Mouse (Mus musculus): ENCODE data around the gene Osr1. TPM values are rescaled to one million over a fixed set of nuclear protein-coding genes. Genes with fewer than 3 reads are reported as not detected.

Osr1 gene
- polyA plus RNA-seq, 1 experiment from 2014 or later: 0.12 TPM

DNA sequence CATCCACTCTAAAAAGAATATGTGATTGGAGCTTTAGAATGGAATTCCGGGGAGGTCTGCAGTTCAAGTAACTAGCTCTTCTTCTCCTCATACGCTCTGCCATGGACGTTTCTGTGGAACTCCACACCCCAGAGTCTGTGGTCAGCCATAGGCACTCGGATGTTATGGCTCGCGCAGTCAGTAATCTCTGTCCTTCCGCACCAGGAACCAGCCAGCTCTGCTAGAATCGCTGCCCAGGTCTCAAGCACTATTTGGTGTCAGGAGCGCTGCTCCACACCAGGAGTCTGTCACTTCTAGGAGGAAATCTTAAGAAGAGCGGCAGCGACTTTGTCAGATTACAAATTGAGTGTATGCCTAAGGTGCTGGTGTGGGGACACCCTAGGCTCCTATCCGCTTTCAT is 3.8 kb downstream of the Osr1 start:
- ATAC-seq (no peak), DNase-seq (no peak)
- TF ChIP-seq EP300 (IDR thresholded peaks at IDR 0.05; ENCODE audit: low read depth) (no peak), CTCF (IDR thresholded peaks at IDR 0.05; ENCODE audit: low read depth) (no peak)
- Histone ChIP-seq H3K9me3 (ENCODE audit: low read length) (no peaks in the 10 kb centered on the region), H3K27me3 (ENCODE audit: insufficient read depth, low read length) (peaks cover 84% of the 10 kb centered on the region), H3K9ac (replicated peaks) (no peak overlapping the region), H3K4me1 (ENCODE audit: insufficient read depth) (peaks cover 3% of the 10 kb centered on the region; the same call in 1 of the 2 replicates), H3K4me2 (ENCODE audit: low read depth, low read length) (peak overlapping the region; percentile 64), H3K4me3 (ENCODE audit: low read depth, low read length) (0 out of 2 replicates have a peak overlapping the region, but pooled peaks have one; percentile 39), H3K27ac (ENCODE audit: low read depth) (no peak overlapping the region), H3K36me3 (replicated peaks; ENCODE audit: insufficient read depth, low read length) (no peaks in the 10 kb centered on the region)
- 7% methylated on average over 12 of the region's 12 CpGs for WGBS (ENCODE audit: insufficient replicate concordance)

DNA sequence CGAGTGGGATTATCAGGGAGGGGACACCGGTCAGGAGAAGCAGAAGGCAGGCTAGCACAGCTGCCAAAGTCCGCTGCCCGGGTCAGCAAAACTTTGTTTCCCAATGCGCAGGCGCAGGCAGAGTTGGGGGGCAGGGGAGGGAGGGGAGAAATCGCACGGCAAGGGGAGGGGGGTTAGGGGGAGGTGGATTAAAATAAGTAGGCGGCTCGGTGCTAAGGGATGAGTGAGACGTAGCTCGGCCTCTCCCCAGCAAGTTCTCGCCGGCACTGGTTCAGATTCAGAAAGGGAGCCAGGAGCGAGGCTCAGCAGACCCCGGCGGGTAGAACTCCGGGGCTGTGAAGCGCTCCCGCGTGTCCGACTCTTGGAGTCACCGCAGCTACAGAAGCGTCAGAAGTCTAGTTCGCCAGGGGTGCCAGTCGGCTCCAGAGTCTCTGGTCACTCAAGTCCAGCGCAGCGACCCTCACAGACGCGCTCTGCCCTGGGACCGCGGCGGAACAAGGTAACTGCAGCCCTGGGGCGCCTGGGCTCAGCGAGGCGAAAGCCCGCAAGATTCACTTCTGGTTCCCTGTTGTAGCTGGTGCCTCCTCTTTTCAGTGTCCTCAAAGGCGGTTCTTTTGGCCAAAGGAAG is 4.4 kb downstream of the Osr1 start:
- no peak overlapping the region for H3K9ac ChIP-seq (replicated peaks)
- ATAC-seq (no peak), DNase-seq (no peak)
- H3K4me1 ChIP-seq (ENCODE audit: insufficient read depth): peaks cover 3% of the 10 kb centered on the region; the same call in 1 of the 2 replicates
- WGBS (ENCODE audit: insufficient replicate concordance): under 1% methylated on average over 38 of the region's 38 CpGs
- TF ChIP-seq CTCF (IDR thresholded peaks at IDR 0.05; ENCODE audit: low read depth) (0 out of 2 replicates have a peak, but pooled peaks have one; percentile 6), EP300 (IDR thresholded peaks at IDR 0.05; ENCODE audit: low read depth) (no peak)
- H3K9me3 ChIP-seq (ENCODE audit: low read length): no peaks in the 10 kb centered on the region
- H3K27ac ChIP-seq (ENCODE audit: low read depth): no peak overlapping the region
- H3K27me3 ChIP-seq (ENCODE audit: insufficient read depth, low read length): peaks cover 87% of the 10 kb centered on the region
- no peaks in the 10 kb centered on the region for H3K36me3 ChIP-seq (replicated peaks; ENCODE audit: insufficient read depth, low read length)
- peak overlapping the region; percentile 39 for H3K4me3 ChIP-seq (ENCODE audit: low read depth, low read length)
- peak overlapping the region; percentile 64 for H3K4me2 ChIP-seq (ENCODE audit: low read depth, low read length)

DNA sequence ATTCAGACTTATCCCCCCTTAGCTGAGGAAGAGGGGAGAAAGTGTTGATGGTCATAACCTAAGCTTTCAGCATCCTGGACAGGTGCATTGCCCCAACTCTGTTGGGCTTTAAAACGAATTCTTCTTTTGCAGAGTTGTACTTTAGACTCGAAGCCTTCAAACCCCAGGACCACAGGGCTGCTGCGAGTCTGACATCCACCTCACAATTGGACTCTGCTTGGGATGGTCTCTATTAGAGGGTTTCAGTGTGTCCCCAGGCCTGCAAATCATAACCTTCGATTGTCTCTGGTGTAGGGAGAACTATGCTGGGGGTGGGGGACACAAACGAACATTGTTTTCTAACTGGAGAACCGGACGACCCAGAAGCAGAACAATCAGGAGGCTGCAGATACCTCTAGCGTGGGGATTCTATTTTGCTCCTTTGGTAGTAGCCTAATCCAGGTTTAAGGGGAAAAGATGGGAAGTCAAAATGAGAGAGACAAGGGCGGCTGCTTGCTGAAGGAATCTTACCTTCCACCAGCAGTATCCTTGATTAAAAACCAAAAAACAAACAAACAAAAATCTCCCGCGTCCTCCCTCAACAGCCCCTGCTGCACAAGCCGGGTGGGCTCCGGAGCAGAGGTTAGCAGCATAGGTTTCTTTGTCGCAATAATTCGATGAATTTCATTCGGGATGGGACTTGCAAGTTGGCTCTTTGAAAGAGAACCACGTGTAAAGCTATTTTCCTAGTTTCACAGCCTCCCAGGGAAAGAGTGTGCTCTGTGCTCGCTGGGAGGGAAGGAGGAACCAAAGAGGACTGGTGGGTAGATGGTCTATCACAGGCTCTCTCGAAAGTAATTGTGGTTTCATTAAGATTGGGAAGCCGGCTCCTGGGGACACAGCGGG is 5.5 kb downstream of the Osr1 start:
- H3K4me3 ChIP-seq (ENCODE audit: low read depth, low read length): no peak overlapping the region
- H3K36me3 ChIP-seq (replicated peaks; ENCODE audit: insufficient read depth, low read length): no peaks in the 10 kb centered on the region
- no peak overlapping the region for H3K9ac ChIP-seq (replicated peaks)
- 5% methylated on average over 21 of the region's 21 CpGs for WGBS (ENCODE audit: insufficient replicate concordance)
- H3K27me3 ChIP-seq (ENCODE audit: insufficient read depth, low read length): peaks cover 94% of the 10 kb centered on the region
- no peak for ATAC-seq
- peaks cover 3% of the 10 kb centered on the region; the same call in 1 of the 2 replicates for H3K4me1 ChIP-seq (ENCODE audit: insufficient read depth)
- no peak overlapping the region for H3K4me2 ChIP-seq (ENCODE audit: low read depth, low read length)
- no peak for TF ChIP-seq EP300 (IDR thresholded peaks at IDR 0.05; ENCODE audit: low read depth)
- no peak for TF ChIP-seq CTCF (IDR thresholded peaks at IDR 0.05; ENCODE audit: low read depth)
- no peak overlapping the region for H3K27ac ChIP-seq (ENCODE audit: low read depth)
- DNase-seq: no peak
- no peaks in the 10 kb centered on the region for H3K9me3 ChIP-seq (ENCODE audit: low read length)

DNA sequence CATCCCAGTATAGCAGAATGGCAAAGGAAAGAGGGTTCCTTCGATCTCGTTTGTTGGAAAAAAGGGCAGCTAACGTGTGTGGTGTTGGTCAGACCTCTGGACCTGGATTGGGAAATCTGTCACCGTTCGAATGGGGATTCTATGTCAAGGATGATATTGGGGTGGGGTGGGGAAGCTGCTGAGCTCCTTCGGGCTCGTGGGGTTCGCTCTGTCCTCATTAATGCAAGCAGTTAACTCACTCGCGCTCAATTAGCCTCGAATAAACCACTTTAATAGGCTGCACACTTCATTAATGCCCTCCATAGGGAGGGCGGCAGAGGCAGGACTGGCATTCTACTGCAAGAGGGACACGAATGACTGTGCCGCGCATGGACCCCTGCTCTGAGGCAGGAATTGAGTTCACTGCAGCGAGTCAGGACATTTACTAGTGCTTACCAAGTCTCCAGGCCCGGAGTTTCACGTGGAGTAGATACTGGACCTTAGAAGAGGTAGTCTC is 6.2 kb downstream of the Osr1 start:
- H3K27me3 ChIP-seq (ENCODE audit: insufficient read depth, low read length): peaks cover 94% of the 10 kb centered on the region
- no peak overlapping the region for H3K27ac ChIP-seq (ENCODE audit: low read depth)
- H3K9me3 ChIP-seq (ENCODE audit: low read length): no peaks in the 10 kb centered on the region
- TF ChIP-seq EP300 (IDR thresholded peaks at IDR 0.05; ENCODE audit: low read depth): no peak
- TF ChIP-seq CTCF (IDR thresholded peaks at IDR 0.05; ENCODE audit: low read depth): no peak
- H3K9ac ChIP-seq (replicated peaks): no peak overlapping the region
- peaks cover 3% of the 10 kb centered on the region; the same call in 1 of the 2 replicates for H3K4me1 ChIP-seq (ENCODE audit: insufficient read depth)
- no peaks in the 10 kb centered on the region for H3K36me3 ChIP-seq (replicated peaks; ENCODE audit: insufficient read depth, low read length)
- 3% methylated on average over 18 of the region's 18 CpGs for WGBS (ENCODE audit: insufficient replicate concordance)
- H3K4me2 ChIP-seq (ENCODE audit: low read depth, low read length): no peak overlapping the region
- no peak overlapping the region for H3K4me3 ChIP-seq (ENCODE audit: low read depth, low read length)
- ATAC-seq (no peak), DNase-seq (no peak)

DNA sequence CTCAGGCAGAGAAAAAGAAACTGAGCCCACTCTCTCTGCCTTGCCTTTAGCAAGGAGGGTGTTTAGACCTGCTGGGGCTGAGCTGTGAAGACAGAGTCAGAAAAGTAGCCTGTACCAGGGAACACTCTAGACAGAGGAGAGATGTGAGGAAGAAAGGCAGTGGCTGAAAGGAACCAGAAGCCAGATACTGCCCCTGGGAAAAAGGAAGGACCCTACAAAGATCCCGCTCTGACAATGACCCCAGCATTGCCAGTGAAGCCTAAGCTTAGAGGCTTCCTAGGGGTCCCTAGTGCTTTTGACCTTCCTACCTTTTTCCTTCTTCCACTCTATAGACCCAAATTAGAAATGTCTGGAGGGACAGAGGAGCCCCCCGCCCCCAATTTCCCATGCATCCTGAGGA is 7.7 kb downstream of the Osr1 start:
- H3K4me1 ChIP-seq (ENCODE audit: insufficient read depth): peaks cover 3% of the 10 kb centered on the region; the same call in 1 of the 2 replicates
- ATAC-seq (no peak), DNase-seq (no peak)
- H3K27me3 ChIP-seq (ENCODE audit: insufficient read depth, low read length): peaks cover 96% of the 10 kb centered on the region
- H3K4me2 ChIP-seq (ENCODE audit: low read depth, low read length): no peak overlapping the region
- H3K27ac ChIP-seq (ENCODE audit: low read depth): no peak overlapping the region
- no peaks in the 10 kb centered on the region for H3K9me3 ChIP-seq (ENCODE audit: low read length)
- H3K9ac ChIP-seq (replicated peaks): no peak overlapping the region
- H3K36me3 ChIP-seq (replicated peaks; ENCODE audit: insufficient read depth, low read length): no peaks in the 10 kb centered on the region
- TF ChIP-seq CTCF (IDR thresholded peaks at IDR 0.05; ENCODE audit: low read depth): no peak
- no peak for TF ChIP-seq EP300 (IDR thresholded peaks at IDR 0.05; ENCODE audit: low read depth)
- H3K4me3 ChIP-seq (ENCODE audit: low read depth, low read length): no peak overlapping the region
- 33% methylated on average over 2 of the region's 2 CpGs for WGBS (ENCODE audit: insufficient replicate concordance)

DNA sequence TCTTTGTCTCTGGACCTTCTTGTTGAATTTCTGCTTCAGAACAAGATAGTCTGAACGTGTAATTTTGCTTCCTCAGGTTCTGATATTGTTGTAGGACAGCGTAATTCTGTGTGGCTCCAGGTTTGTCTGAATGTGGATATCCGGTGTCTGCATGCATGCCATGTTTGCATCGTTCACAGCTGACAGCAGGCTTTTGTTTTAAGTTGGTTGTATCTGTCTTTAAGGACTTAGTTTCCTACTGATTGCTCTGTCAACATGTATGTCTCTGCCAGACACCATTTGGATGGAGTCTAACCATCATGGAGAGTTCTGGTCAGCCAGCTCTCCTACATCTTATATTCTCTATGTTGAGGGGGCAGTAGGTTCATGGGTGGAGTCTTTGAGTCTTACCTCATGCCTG is 8.7 kb downstream of the Osr1 start:
- H3K4me3 ChIP-seq (ENCODE audit: low read depth, low read length): no peak overlapping the region
- no peak overlapping the region for H3K27ac ChIP-seq (ENCODE audit: low read depth)
- H3K9ac ChIP-seq (replicated peaks): no peak overlapping the region
- peaks cover 3% of the 10 kb centered on the region; the same call in 1 of the 2 replicates for H3K4me1 ChIP-seq (ENCODE audit: insufficient read depth)
- TF ChIP-seq EP300 (IDR thresholded peaks at IDR 0.05; ENCODE audit: low read depth): no peak
- no peaks in the 10 kb centered on the region for H3K9me3 ChIP-seq (ENCODE audit: low read length)
- 16% methylated on average over 4 of the region's 4 CpGs for WGBS (ENCODE audit: insufficient replicate concordance)
- no peak overlapping the region for H3K4me2 ChIP-seq (ENCODE audit: low read depth, low read length)
- peaks cover 98% of the 10 kb centered on the region for H3K27me3 ChIP-seq (ENCODE audit: insufficient read depth, low read length)
- no peaks in the 10 kb centered on the region for H3K36me3 ChIP-seq (replicated peaks; ENCODE audit: insufficient read depth, low read length)
- no peak for DNase-seq
- ATAC-seq: no peak
